Mouse (Mus musculus) lung, adult 2 months (tissue): ENCODE data around the gene Kctd21.

ENCODE experiments used
- CTCF ChIP-seq: fragments of 200-500 bp; IDR thresholded peaks from 2 replicates; pipeline ENCODE4 v1.5.1; 2011; ENCODE audit warnings: mild to moderate bottlenecking, low read length, control low read depth; ENCODE audit not compliant: insufficient read depth
- POLR2A ChIP-seq: fragments of 200-500 bp; IDR thresholded peaks from 2 replicates; pipeline ENCODE4 v1.6.1; 2011; ENCODE audit warnings: low read depth, mild to moderate bottlenecking, control low read depth, low read length, borderline replicate concordance; ENCODE audit errors: extremely low read depth

DNA sequence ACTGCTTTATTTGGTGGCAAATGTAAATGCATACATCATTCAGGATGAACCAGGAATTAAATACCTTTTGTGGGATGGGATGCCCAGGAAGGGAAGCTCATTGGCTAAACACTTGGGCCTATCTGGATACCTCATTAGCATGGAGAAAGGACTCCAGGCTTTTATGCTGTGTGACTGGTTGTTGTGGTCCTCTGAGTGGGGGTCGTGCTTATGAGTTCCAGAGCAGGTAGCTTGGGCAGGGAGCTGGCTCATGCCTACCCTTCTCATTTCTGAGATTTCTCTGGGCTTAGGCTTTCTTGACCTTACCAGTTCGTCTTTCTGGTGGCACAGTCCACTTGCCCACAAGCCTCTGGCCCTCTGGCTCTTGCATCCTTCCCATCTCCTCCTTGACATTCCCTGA lies 62.2 kb downstream of the Kctd21 start:
- TF ChIP-seq CTCF (no peak), POLR2A (no peak)
